Mouse (Mus musculus): ENCODE data around the gene Rcn1. TPM values are rescaled to one million over a fixed set of nuclear protein-coding genes. Genes with fewer than 3 reads are reported as not detected.

Gene Rcn1
- polyA plus RNA-seq, 1 experiment from 2014 or later = 123 TPM

- Histone ChIP-seq H3K4me3 (ENCODE audit: low read depth, low read length) (no peak overlapping the region), H3K27ac (ENCODE audit: low read depth, low read length) (no peak overlapping the region), H3K36me3 (ENCODE audit: control insufficient read depth, insufficient read depth, low read length) (no peaks in the 10 kb centered on the region), H3K4me1 (ENCODE audit: control insufficient read depth, insufficient read depth, low read length) (peaks cover 8% of the 10 kb centered on the region), H3K9me3 (ENCODE audit: control insufficient read depth, low read length) (no peaks in the 10 kb centered on the region), H3K27me3 (ENCODE audit: control insufficient read depth, insufficient read depth, low read length) (no peaks in the 10 kb centered on the region), H3K9ac (ENCODE audit: low read length) (no peak overlapping the region), H3K4me2 (ENCODE audit: low read depth) (no peak overlapping the region)
- ATAC-seq (ENCODE audit: insufficient read depth, low FRiP score, low TSS enrichment) (no peak), DNase-seq (ENCODE audit: low spot score) (no peak)
- WGBS = 84% methylated on average over 5 of the region's 5 CpGs
Observed at GRCm38 (mm10) chr2:105372727-105373126, 26.4 kb downstream of the Rcn1 start.

GRCm38 (mm10) chr2:105372156-105372555, 27.0 kb downstream of the Rcn1 start:
- Histone ChIP-seq H3K9ac (ENCODE audit: low read length) (no peak overlapping the region), H3K36me3 (ENCODE audit: control insufficient read depth, insufficient read depth, low read length) (no peaks in the 10 kb centered on the region), H3K27me3 (ENCODE audit: control insufficient read depth, insufficient read depth, low read length) (no peaks in the 10 kb centered on the region), H3K4me3 (ENCODE audit: low read depth, low read length) (no peak overlapping the region), H3K27ac (ENCODE audit: low read depth, low read length) (no peak overlapping the region), H3K9me3 (ENCODE audit: control insufficient read depth, low read length) (no peaks in the 10 kb centered on the region), H3K4me2 (ENCODE audit: low read depth) (no peak overlapping the region), H3K4me1 (ENCODE audit: control insufficient read depth, insufficient read depth, low read length) (peaks cover 8% of the 10 kb centered on the region)
- DNase-seq (ENCODE audit: low spot score) (no peak), ATAC-seq (ENCODE audit: insufficient read depth, low FRiP score, low TSS enrichment) (no peak)
- WGBS = 90% methylated on average over 6 of the region's 6 CpGs

- Histone ChIP-seq H3K9me3 (ENCODE audit: control insufficient read depth, low read length) (no peaks in the 10 kb centered on the region), H3K27ac (ENCODE audit: low read depth, low read length) (no peak overlapping the region), H3K4me2 (ENCODE audit: low read depth) (peak overlapping the region; percentile 39), H3K27me3 (ENCODE audit: control insufficient read depth, insufficient read depth, low read length) (no peaks in the 10 kb centered on the region), H3K9ac (ENCODE audit: low read length) (peak overlapping the region; percentile 14; the same call in 1 of the 2 replicates), H3K4me1 (ENCODE audit: control insufficient read depth, insufficient read depth, low read length) (peaks cover 8% of the 10 kb centered on the region), H3K4me3 (ENCODE audit: low read depth, low read length) (no peak overlapping the region), H3K36me3 (ENCODE audit: control insufficient read depth, insufficient read depth, low read length) (no peaks in the 10 kb centered on the region)
- ATAC-seq (ENCODE audit: insufficient read depth, low FRiP score, low TSS enrichment) (no peak), DNase-seq (ENCODE audit: low spot score) (no peak)
- 26% methylated on average over 14 of the region's 14 CpGs for WGBS
Observed at GRCm38 (mm10) chr2:105370698-105371097, 28.4 kb downstream of the Rcn1 start.

GRCm38 (mm10) chr2:105370240-105370639, 28.9 kb downstream of the Rcn1 start:
- Histone ChIP-seq H3K9me3 (ENCODE audit: control insufficient read depth, low read length) (no peaks in the 10 kb centered on the region), H3K27ac (ENCODE audit: low read depth, low read length) (no peak overlapping the region), H3K4me1 (ENCODE audit: control insufficient read depth, insufficient read depth, low read length) (peaks cover 8% of the 10 kb centered on the region), H3K4me2 (ENCODE audit: low read depth) (peak overlapping the region; percentile 39), H3K9ac (ENCODE audit: low read length) (no peak overlapping the region), H3K4me3 (ENCODE audit: low read depth, low read length) (no peak overlapping the region), H3K36me3 (ENCODE audit: control insufficient read depth, insufficient read depth, low read length) (no peaks in the 10 kb centered on the region), H3K27me3 (ENCODE audit: control insufficient read depth, insufficient read depth, low read length) (no peaks in the 10 kb centered on the region)
- DNase-seq (ENCODE audit: low spot score) (peak; percentile 29), ATAC-seq (ENCODE audit: insufficient read depth, low FRiP score, low TSS enrichment) (peak; percentile 68; the same call in 1 of the 2 replicates)
- WGBS = 5% methylated on average over 10 of the region's 10 CpGs

- no peak overlapping the region for H3K27ac ChIP-seq (ENCODE audit: low read depth, low read length)
- no peaks in the 10 kb centered on the region for H3K27me3 ChIP-seq (ENCODE audit: control insufficient read depth, insufficient read depth, low read length)
- peaks cover 8% of the 10 kb centered on the region for H3K4me1 ChIP-seq (ENCODE audit: control insufficient read depth, insufficient read depth, low read length)
- no peak for DNase-seq (ENCODE audit: low spot score)
- ATAC-seq (ENCODE audit: insufficient read depth, low FRiP score, low TSS enrichment) = no peak
- 28% methylated on average over 4 of the region's 4 CpGs for WGBS
- no peak overlapping the region for H3K4me3 ChIP-seq (ENCODE audit: low read depth, low read length)
- H3K9ac ChIP-seq (ENCODE audit: low read length) = no peak overlapping the region
- no peaks in the 10 kb centered on the region for H3K9me3 ChIP-seq (ENCODE audit: control insufficient read depth, low read length)
- H3K36me3 ChIP-seq (ENCODE audit: control insufficient read depth, insufficient read depth, low read length) = no peaks in the 10 kb centered on the region
- no peak overlapping the region for H3K4me2 ChIP-seq (ENCODE audit: low read depth)
Observed at GRCm38 (mm10) chr2:105367623-105368022, 31.5 kb downstream of the Rcn1 start.

- H3K4me2 ChIP-seq (ENCODE audit: low read depth) = no peak overlapping the region
- H3K27me3 ChIP-seq (ENCODE audit: control insufficient read depth, insufficient read depth, low read length) = no peaks in the 10 kb centered on the region
- H3K4me1 ChIP-seq (ENCODE audit: control insufficient read depth, insufficient read depth, low read length) = no peaks in the 10 kb centered on the region
- WGBS = 87% methylated on average over 3 of the region's 3 CpGs
- H3K9me3 ChIP-seq (ENCODE audit: control insufficient read depth, low read length) = no peaks in the 10 kb centered on the region
- DNase-seq (ENCODE audit: low spot score) (no peak), ATAC-seq (ENCODE audit: insufficient read depth, low FRiP score, low TSS enrichment) (no peak)
- H3K27ac ChIP-seq (ENCODE audit: low read depth, low read length) = no peak overlapping the region
- H3K4me3 ChIP-seq (ENCODE audit: low read depth, low read length) = no peak overlapping the region
- no peak overlapping the region for H3K9ac ChIP-seq (ENCODE audit: low read length)
- H3K36me3 ChIP-seq (ENCODE audit: control insufficient read depth, insufficient read depth, low read length) = no peaks in the 10 kb centered on the region
Observed at GRCm38 (mm10) chr2:105358040-105358439, 41.1 kb downstream of the Rcn1 start.

- H3K27me3 ChIP-seq (ENCODE audit: control insufficient read depth, insufficient read depth, low read length) = no peaks in the 10 kb centered on the region
- no peak overlapping the region for H3K27ac ChIP-seq (ENCODE audit: low read depth, low read length)
- H3K36me3 ChIP-seq (ENCODE audit: control insufficient read depth, insufficient read depth, low read length) = no peaks in the 10 kb centered on the region
- no peaks in the 10 kb centered on the region for H3K9me3 ChIP-seq (ENCODE audit: control insufficient read depth, low read length)
- DNase-seq (ENCODE audit: low spot score) = no peak
- no peaks in the 10 kb centered on the region for H3K4me1 ChIP-seq (ENCODE audit: control insufficient read depth, insufficient read depth, low read length)
- H3K4me2 ChIP-seq (ENCODE audit: low read depth) = no peak overlapping the region
- no peak overlapping the region for H3K4me3 ChIP-seq (ENCODE audit: low read depth, low read length)
- no peak for ATAC-seq (ENCODE audit: insufficient read depth, low FRiP score, low TSS enrichment)
- WGBS = 54% methylated on average over 5 of the region's 5 CpGs
- H3K9ac ChIP-seq (ENCODE audit: low read length) = no peak overlapping the region
Observed at GRCm38 (mm10) chr2:105356791-105357190, 42.3 kb downstream of the Rcn1 start.

GRCm38 (mm10) chr2:105348886-105349285, 50.2 kb downstream of the Rcn1 start:
- no peak overlapping the region for H3K4me3 ChIP-seq (ENCODE audit: low read depth, low read length)
- no peak for DNase-seq (ENCODE audit: low spot score)
- H3K9ac ChIP-seq (ENCODE audit: low read length) = no peak overlapping the region
- H3K4me2 ChIP-seq (ENCODE audit: low read depth) = no peak overlapping the region
- no peaks in the 10 kb centered on the region for H3K36me3 ChIP-seq (ENCODE audit: control insufficient read depth, insufficient read depth, low read length)
- no peaks in the 10 kb centered on the region for H3K27me3 ChIP-seq (ENCODE audit: control insufficient read depth, insufficient read depth, low read length)
- H3K27ac ChIP-seq (ENCODE audit: low read depth, low read length) = no peak overlapping the region
- 72% methylated on average over 6 of the region's 6 CpGs for WGBS
- no peaks in the 10 kb centered on the region for H3K9me3 ChIP-seq (ENCODE audit: control insufficient read depth, low read length)
- ATAC-seq (ENCODE audit: insufficient read depth, low FRiP score, low TSS enrichment) = no peak
- no peaks in the 10 kb centered on the region for H3K4me1 ChIP-seq (ENCODE audit: control insufficient read depth, insufficient read depth, low read length)

- H3K9ac ChIP-seq (ENCODE audit: low read length) = no peak overlapping the region
- no peaks in the 10 kb centered on the region for H3K27me3 ChIP-seq (ENCODE audit: control insufficient read depth, insufficient read depth, low read length)
- WGBS = 69% methylated on average over 3 of the region's 3 CpGs
- H3K36me3 ChIP-seq (ENCODE audit: control insufficient read depth, insufficient read depth, low read length) = no peaks in the 10 kb centered on the region
- no peaks in the 10 kb centered on the region for H3K9me3 ChIP-seq (ENCODE audit: control insufficient read depth, low read length)
- H3K4me1 ChIP-seq (ENCODE audit: control insufficient read depth, insufficient read depth, low read length) = peaks cover 8% of the 10 kb centered on the region
- H3K27ac ChIP-seq (ENCODE audit: low read depth, low read length) = no peak overlapping the region
- no peak overlapping the region for H3K4me2 ChIP-seq (ENCODE audit: low read depth)
- ATAC-seq (ENCODE audit: insufficient read depth, low FRiP score, low TSS enrichment) = no peak
- no peak for DNase-seq (ENCODE audit: low spot score)
- no peak overlapping the region for H3K4me3 ChIP-seq (ENCODE audit: low read depth, low read length)
Observed at GRCm38 (mm10) chr2:105339993-105340392, 59.1 kb downstream of the Rcn1 start.
